Mouse (Mus musculus) thymus, postnatal 36 days (tissue): Measurements from ENCODE around the gene Usp3.

Experiments used
- DNase-seq, 2 experiments: peaks; one replicate each; pipeline ENCODE4 v3.0.0; 2022; ENCODE audit warnings: mixed read lengths in 2 of 2

The Usp3 gene

GRCm38 (mm10) chr9:66601006-66601405 lies 8.1 kb upstream of the Usp3 start:
- no peak for DNase-seq

GRCm38 (mm10) chr9:66600551-66600950 lies 7.6 kb upstream of the Usp3 start:
- no peak for DNase-seq

GRCm38 (mm10) chr9:66599577-66599976 lies 6.6 kb upstream of the Usp3 start:
- peak; percentile 85 to 88 for DNase-seq

- DNase-seq, result no peak
Observed at GRCm38 (mm10) chr9:66598636-66599035, 5.7 kb upstream of the Usp3 start.

GRCm38 (mm10) chr9:66597480-66598215 lies 4.7 kb upstream of the Usp3 start:
- no peak for DNase-seq

GRCm38 (mm10) chr9:66597076-66597475 lies 4.1 kb upstream of the Usp3 start:
- DNase-seq, result no peak

GRCm38 (mm10) chr9:66595722-66596675 lies 3.1 kb upstream of the Usp3 start:
- DNase-seq, result peak; percentile 65 to 81

- DNase-seq, result peak in 1 of 2 experiments; percentile 31
Observed at GRCm38 (mm10) chr9:66594061-66594460, 1.1 kb upstream of the Usp3 start.

- DNase-seq, result no peak
Observed at GRCm38 (mm10) chr9:66593613-66593969, 649 bp upstream of the Usp3 start.

- DNase-seq, result peak; percentile 59 to 71
Observed at GRCm38 (mm10) chr9:66591851-66592645, 894 bp downstream of the Usp3 start.

- DNase-seq, result no peak
Observed at GRCm38 (mm10) chr9:66590051-66590450, 2.9 kb downstream of the Usp3 start.

GRCm38 (mm10) chr9:66587016-66587415 lies 5.9 kb downstream of the Usp3 start:
- no peak for DNase-seq

- peak in 1 of 2 experiments; percentile 31 for DNase-seq
Observed at GRCm38 (mm10) chr9:66586533-66586932, 6.4 kb downstream of the Usp3 start.

- DNase-seq, result no peak
Observed at GRCm38 (mm10) chr9:66585191-66585590, 7.8 kb downstream of the Usp3 start.

- no peak for DNase-seq
Observed at GRCm38 (mm10) chr9:66584176-66584575, 8.8 kb downstream of the Usp3 start.

GRCm38 (mm10) chr9:66583244-66583643 lies 9.7 kb downstream of the Usp3 start:
- no peak for DNase-seq

GRCm38 (mm10) chr9:66581694-66582093 lies 11.2 kb downstream of the Usp3 start:
- no peak for DNase-seq

- no peak for DNase-seq
Observed at GRCm38 (mm10) chr9:66580722-66581121, 12.2 kb downstream of the Usp3 start.

GRCm38 (mm10) chr9:66575878-66576238 lies 17.1 kb downstream of the Usp3 start:
- no peak for DNase-seq

GRCm38 (mm10) chr9:66575041-66575877 lies 17.7 kb downstream of the Usp3 start:
- DNase-seq, result no peak

GRCm38 (mm10) chr9:66571986-66572700 lies 20.8 kb downstream of the Usp3 start:
- DNase-seq, result no peak
